Comparison of ENCODE assay signal across 23 mouse cellular contexts in genomic region chr5:34896697-34897453, GRCm38 (mm10). TPM values are rescaled to one million over a fixed set of nuclear protein-coding genes. Genes with fewer than 3 reads are reported as not detected.
A peak's percentile ranks its signal among the peaks of the same experiment; 100 is the strongest.
DNase-seq lines count a peak whose midpoint lies in the region; ATAC-seq lines count a peak whose summit lies in the region.
"Had no signal": no experiment of that assay in that cellular context is flagged by ENCODE, and none has a peak within 500 bp of the region (broad histone marks: within the 10 kb centered on the region; RNA-seq: fewer than 3 reads in every experiment).

No protein-coding gene starts in this region.

- WGBS in kidney, embryonic 15.5 days: 92% methylated on average over 3 of the region's 3 CpGs
- WGBS in liver, embryonic 13.5 days (ENCODE audit: insufficient replicate concordance): 47% methylated on average over 3 of the region's 3 CpGs

- peaks cover 95% of the 10 kb centered on the region for H3K36me3 ChIP-seq in kidney, embryonic 15.5 days
- H3K36me3 ChIP-seq in liver, embryonic 13.5 days: peaks cover 89% of the 10 kb centered on the region

- peak; percentile 70; the same call in 1 of the 2 replicates for ATAC-seq in kidney, embryonic 15.5 days (replicated peaks; ENCODE audit: low FRiP score)
- ATAC-seq in liver, embryonic 13.5 days (ENCODE audit: low read depth): peak; percentile 99
- ATAC-seq: forebrain, postnatal 0 days; inflammation-experienced regulatory T-cells, adult 6 months; midbrain, embryonic 16.5 days had no signal

- no peak overlapping the region for H3K4me2 ChIP-seq in kidney, embryonic 15.5 days
- H3K4me2 ChIP-seq in liver, embryonic 13.5 days: peak overlapping the region; percentile 18
- H3K4me2 ChIP-seq: embryonic facial prominence, embryonic 13.5 days; hindbrain, embryonic 12.5 days; neural tube, embryonic 15.5 days had no signal

- no peak overlapping the region for H3K27ac ChIP-seq in kidney, embryonic 15.5 days
- peak overlapping the region; percentile 93 for H3K27ac ChIP-seq in liver, embryonic 13.5 days
- H3K27ac ChIP-seq: embryonic facial prominence, embryonic 13.5 days; forebrain, embryonic 10.5 days; heart, embryonic 10.5 days; hindbrain, embryonic 12.5 days; neural tube, embryonic 15.5 days had no signal

- H3K9me3 ChIP-seq in kidney, embryonic 15.5 days (replicated peaks): no peaks in the 10 kb centered on the region
- H3K9me3 ChIP-seq in liver, embryonic 13.5 days (replicated peaks): no peaks in the 10 kb centered on the region
- H3K9me3 ChIP-seq: embryonic facial prominence, embryonic 13.5 days; forebrain, embryonic 10.5 days; heart, embryonic 10.5 days; hindbrain, embryonic 12.5 days; neural tube, embryonic 15.5 days had no signal

- H3K27me3 ChIP-seq in kidney, embryonic 15.5 days: no peaks in the 10 kb centered on the region
- no peaks in the 10 kb centered on the region for H3K27me3 ChIP-seq in liver, embryonic 13.5 days
- H3K27me3 ChIP-seq: CH12.LX; embryonic facial prominence, embryonic 13.5 days; hindbrain, embryonic 12.5 days; neural tube, embryonic 15.5 days had no signal

- H3K9ac ChIP-seq in kidney, embryonic 15.5 days: no peak overlapping the region
- H3K9ac ChIP-seq in liver, embryonic 13.5 days: peak overlapping the region; percentile 56
- H3K9ac ChIP-seq: embryonic facial prominence, embryonic 13.5 days; forebrain, postnatal 0 days; hindbrain, embryonic 12.5 days; neural tube, embryonic 15.5 days had no signal

- no peak for DNase-seq in kidney, postnatal 4 days
- DNase-seq in c-Kit-positive CD71-positive TER-119-positive erythroid progenitor cells, embryonic 14.5 days (ENCODE audit: low spot score): peak; percentile 66
- peak; percentile 72 for DNase-seq in liver, embryonic 13.5 days
- DNase-seq in spleen, postnatal 4 days (ENCODE audit: low spot score in 2 of 2): peak; percentile 63 to 74
- DNase-seq in lung, postnatal 4 days: no peak
- no peak for DNase-seq in layer of hippocampus, adult 9-10 months (ENCODE audit: low spot score)
- DNase-seq: cerebellum, postnatal 10 days; forebrain, postnatal 0 days; gastrocnemius, postnatal 36 days; heart, postnatal 10 days; kidney, adult 9 months; kidney, postnatal 36 days; left cerebral cortex, postnatal 4 days; lung, postnatal 10 days had no signal

- H3K4me1 ChIP-seq in kidney, embryonic 15.5 days: no peaks in the 10 kb centered on the region
- peaks cover 34% of the 10 kb centered on the region for H3K4me1 ChIP-seq in liver, embryonic 13.5 days (replicated peaks)
- H3K4me1 ChIP-seq: embryonic facial prominence, embryonic 13.5 days; forebrain, embryonic 10.5 days; hindbrain, embryonic 12.5 days; neural tube, embryonic 15.5 days had no signal

- H3K4me3 ChIP-seq in kidney, embryonic 15.5 days (replicated peaks): no peak overlapping the region
- no peak overlapping the region for H3K4me3 ChIP-seq in liver, embryonic 13.5 days (replicated peaks)
- H3K4me3 ChIP-seq: embryonic facial prominence, embryonic 13.5 days; forebrain, embryonic 10.5 days; heart, embryonic 10.5 days; hindbrain, embryonic 12.5 days; neural tube, embryonic 15.5 days had no signal

RNA-seq across cellular contexts. Expression of gene Msantd1, which starts 10.9 kb away (rescaled TPM):
- 0.42 and 0.68 TPM in 2 replicates for polyA plus RNA-seq in kidney, embryonic 15.5 days (2015; fragmentation: Nextera tagmentation; extraction: Ambion mirVana)
- 0.17 and 0.24 TPM in 2 replicates for polyA plus RNA-seq in liver, embryonic 13.5 days (2015; fragmentation: Nextera tagmentation; extraction: Ambion mirVana)

RNA-seq across cellular contexts. Expression of gene Rgs12, which starts 52.4 kb away (rescaled TPM):
- polyA plus RNA-seq in kidney, embryonic 15.5 days (2015; fragmentation: Nextera tagmentation; extraction: Ambion mirVana): 30.2 and 35.2 TPM in 2 replicates
- 21.7 and 28.8 TPM in 2 replicates for polyA plus RNA-seq in liver, embryonic 13.5 days (2015; fragmentation: Nextera tagmentation; extraction: Ambion mirVana)

Comparison
In these comparisons a context has a peak if more than half of its experiments do, and no peak if none do; other contexts are left out.
1. DNase-seq: peak in c-Kit-positive CD71-positive TER-119-positive erythroid progenitor cells, embryonic 14.5 days (single experiment), liver, embryonic 13.5 days (single experiment) and spleen, postnatal 4 days (2 of 2); none in kidney, postnatal 4 days (0 of 2), lung, postnatal 4 days (0 of 2) and layer of hippocampus, adult 9-10 months (single experiment).